Mouse (Mus musculus) MEL (cell line): ENCODE measurements around the gene Trappc12. TPM values are rescaled to one million over a fixed set of nuclear protein-coding genes. Genes with fewer than 3 reads are reported as not detected.
A peak's percentile ranks its signal among the peaks of the same experiment; 100 is the strongest.

ENCODE experiments used
- DNase-seq: peaks from one replicate; pipeline ENCODE4 v3.0.0; 2011; ENCODE audit warnings: low read depth, low spot score
- H3K27ac ChIP-seq: 2 replicates; pipeline ENCODE4 v1.5.1; 2012; ENCODE audit warnings: low read depth, mild to moderate bottlenecking, control low read depth, low read length, moderate library complexity; ENCODE audit not compliant: control insufficient read depth
- H3K27me3 ChIP-seq, 2 experiments: fragments of 150-350 bp in 1 of 2; sonication (generic) in 1 of 2; 2 replicates each; pipeline ENCODE4 v1.6.1; 2012; ENCODE audit warnings: low read length in 2 of 2, mild to moderate bottlenecking in 2 of 2, improper control_type of control experiment in 1 of 2, moderate library complexity in 1 of 2; ENCODE audit not compliant: insufficient read depth in 2 of 2, control insufficient read depth in 1 of 2
- H3K36me3 ChIP-seq, 2 experiments: 2 replicates each; pipeline ENCODE4 v1.6.1; 2012 to 2014; ENCODE audit warnings: low read length in 2 of 2, improper control_type of control experiment in 1 of 2, inconsistent platforms in 1 of 2, mild to moderate bottlenecking in 1 of 2; ENCODE audit not compliant: insufficient read depth in 2 of 2, control insufficient read depth in 1 of 2
- H3K4me1 ChIP-seq, 2 experiments: fragments of 150-350 bp in 1 of 2; sonication (generic) in 1 of 2; 2 replicates each; pipeline ENCODE4 v1.6.1; 2012; ENCODE audit warnings: low read length in 2 of 2, improper control_type of control experiment in 1 of 2, mild to moderate bottlenecking in 1 of 2; ENCODE audit not compliant: insufficient read depth in 2 of 2, control insufficient read depth in 1 of 2
- H3K4me3 ChIP-seq, 2 experiments: fragments of 150-350 bp in 1 of 2; sonication (generic) in 1 of 2; 2 replicates each; pipeline ENCODE4 v1.5.1; 2012; ENCODE audit warnings: low read depth in 2 of 2, low read length in 2 of 2, mild to moderate bottlenecking in 2 of 2, moderate library complexity in 2 of 2, control low read depth in 1 of 2, improper control_type of control experiment in 1 of 2; ENCODE audit not compliant: control insufficient read depth in 1 of 2, insufficient read depth in 1 of 2
- H3K79me2 ChIP-seq: 2 replicates; pipeline ENCODE4 v1.6.1; 2012; ENCODE audit warnings: mild to moderate bottlenecking, low read length, moderate library complexity; ENCODE audit not compliant: control insufficient read depth, poor library complexity, insufficient read depth
- H3K9ac ChIP-seq: 2 replicates; pipeline ENCODE4 v1.6.1; 2012; ENCODE audit warnings: low read depth, mild to moderate bottlenecking, control low read depth, low read length, moderate library complexity; ENCODE audit not compliant: control insufficient read depth, poor library complexity, severe bottlenecking
- H3K9me3 ChIP-seq: fragments of 150-350 bp; sonication (generic); replicated peaks from 2 replicates; pipeline ENCODE4 v1.6.1; 2012; ENCODE audit warnings: mild to moderate bottlenecking, low read length, improper control_type of control experiment, moderate library complexity; ENCODE audit not compliant: insufficient read depth
- E2F4 ChIP-seq: IDR thresholded peaks from 2 replicates; pipeline ENCODE4 v1.6.1; 2011; ENCODE audit warnings: low read depth, low read length, improper control_type of control experiment, borderline replicate concordance
- ETS1 ChIP-seq: IDR thresholded peaks from 2 replicates; pipeline ENCODE4 v1.6.1; 2012; ENCODE audit warnings: low read depth, mild to moderate bottlenecking, inconsistent platforms, low read length, improper control_type of control experiment, moderate library complexity
- HCFC1 ChIP-seq: IDR thresholded peaks from 2 replicates; pipeline ENCODE4 v1.6.1; 2012; ENCODE audit warnings: low read depth, mild to moderate bottlenecking, inconsistent platforms, low read length, improper control_type of control experiment, moderate library complexity
- MAZ ChIP-seq: IDR thresholded peaks from 2 replicates; pipeline ENCODE4 v1.6.1; 2012; ENCODE audit warnings: low read depth, mild to moderate bottlenecking, inconsistent platforms, low read length, improper control_type of control experiment
- MXI1 ChIP-seq: IDR thresholded peaks from 2 replicates; pipeline ENCODE4 v1.6.1; 2011; ENCODE audit warnings: mild to moderate bottlenecking, low read depth, low read length, improper control_type of control experiment
- MYB ChIP-seq: IDR thresholded peaks from 2 replicates; pipeline ENCODE4 v1.6.1; 2011; ENCODE audit warnings: mild to moderate bottlenecking, low read depth, low read length, improper control_type of control experiment
- MYC ChIP-seq: IDR thresholded peaks from 2 replicates; pipeline ENCODE4 v1.6.1; 2011; ENCODE audit warnings: low read depth, mild to moderate bottlenecking, low read length, improper control_type of control experiment, moderate library complexity
- NELFE ChIP-seq: IDR thresholded peaks from 2 replicates; pipeline ENCODE4 v1.6.1; 2011; ENCODE audit warnings: low read depth, low read length, improper control_type of control experiment
- NRF1 ChIP-seq: IDR thresholded peaks from 2 replicates; pipeline ENCODE4 v1.6.1; 2014; ENCODE audit warnings: low read depth, mild to moderate bottlenecking, inconsistent platforms, low read length, improper control_type of control experiment, moderate library complexity; ENCODE audit not compliant: poor library complexity, insufficient read depth, severe bottlenecking
- POLR2A ChIP-seq, 2 experiments: IDR thresholded peaks; 2 replicates each; pipeline ENCODE4 v1.6.1; 2011 to 2012; ENCODE audit warnings: low read length in 2 of 2, mild to moderate bottlenecking in 2 of 2, control low read depth in 1 of 2, improper control_type of control experiment in 1 of 2, low read depth in 1 of 2, moderate library complexity in 1 of 2; ENCODE audit not compliant: control insufficient read depth in 1 of 2, insufficient read depth in 1 of 2, poor library complexity in 1 of 2
- RCOR1 ChIP-seq: IDR thresholded peaks from 2 replicates; pipeline ENCODE4 v1.6.1; 2012; ENCODE audit warnings: low read depth, mild to moderate bottlenecking, inconsistent platforms, low read length, improper control_type of control experiment
- SIN3A ChIP-seq: IDR thresholded peaks from 2 replicates; pipeline ENCODE4 v1.6.1; 2012; ENCODE audit warnings: low read length, improper control_type of control experiment, inconsistent platforms
- SMC3 ChIP-seq: IDR thresholded peaks from 2 replicates; pipeline ENCODE4 v1.6.1; 2011; ENCODE audit warnings: low read depth, low read length, improper control_type of control experiment
- USF1 ChIP-seq: IDR thresholded peaks from 2 replicates; pipeline ENCODE4 v1.6.1; 2014; ENCODE audit warnings: low read depth, mild to moderate bottlenecking, inconsistent platforms, low read length, improper control_type of control experiment, moderate library complexity
- ZMIZ1 ChIP-seq: IDR thresholded peaks from 2 replicates; pipeline ENCODE4 v1.6.1; 2012; ENCODE audit warnings: low read depth, mild to moderate bottlenecking, inconsistent platforms, low read length, improper control_type of control experiment, moderate library complexity
- ZNF384 ChIP-seq: IDR thresholded peaks from 2 replicates; pipeline ENCODE4 v1.6.1; 2012; ENCODE audit warnings: low read depth, mild to moderate bottlenecking, inconsistent platforms, low read length, improper control_type of control experiment
- polyA plus RNA-seq, 2 experiments: library from polyadenylated mRNA; stranded (reverse) in 1 of 2; unstranded in 1 of 2; fragments of >175 nt in 1 of 2; fragments of >200 nt in 1 of 2; gene quantifications; 2 replicates each; pipeline versions ENCODE4 v1.2.1 to v1.2.4; 2012; ENCODE audit warnings: low replicate concordance in 2 of 2, low read depth in 1 of 2; ENCODE audit not compliant: insufficient read length in 2 of 2, insufficient read depth in 1 of 2, missing spikeins in 1 of 2
- total RNA-seq: library from RNA; depleted of rRNA; stranded (reverse); fragments of 300-350 nt; gene quantifications from 2 replicates; pipeline ENCODE4 v1.2.3, GENCODE M21; 2012

The Trappc12 gene
- total and polyA plus RNA-seq, 3 experiments, result 31.1 to 35.1 TPM; not detected in 1

- no peaks in the 10 kb centered on the region for H3K27me3 ChIP-seq
- H3K27ac ChIP-seq, result peak overlapping the region; percentile 78
- no peaks in the 10 kb centered on the region for H3K9me3 ChIP-seq
- H3K79me2 ChIP-seq, result peaks cover 9% of the 10 kb centered on the region
- peak overlapping the region; percentile 77 for H3K9ac ChIP-seq
- peaks cover 0 to 2% of the 10 kb centered on the region in 2 experiments; a peak in 3 of 4 replicates for H3K36me3 ChIP-seq
- TF ChIP-seq SIN3A, result peak; percentile 4
- TF ChIP-seq MXI1, result no peak
- no peak for TF ChIP-seq ZMIZ1
- TF ChIP-seq, all 39 proteins: peak for 1
- peak overlapping the region; percentile 82 to 97 for H3K4me3 ChIP-seq
- DNase-seq, result no peak
- no peaks in the 10 kb centered on the region; a peak in 1 of 4 replicates for H3K4me1 ChIP-seq
Observed at GRCm38 (mm10) chr12:28675925-28676209, 74.4 kb downstream of the Trappc12 start.

GRCm38 (mm10) chr12:28675121-28675924 lies 74.9 kb downstream of the Trappc12 start, which contains the start of gene Adi1:
TSS of gene Adi1 (plus strand) at chr12:28675231.
- Histone ChIP-seq H3K9ac (peak within 1 kb of the TSS; percentile 77), H3K27me3 (no peaks in the 10 kb centered on the region), H3K27ac (peak within 1 kb of the TSS; percentile 78), H3K36me3 (peaks cover 0 to 2% of the 10 kb centered on the region in 2 experiments; a peak in 3 of 4 replicates), H3K9me3 (no peaks in the 10 kb centered on the region), H3K4me3 (peak within 1 kb of the TSS; percentile 82 to 97), H3K4me1 (no peaks in the 10 kb centered on the region; a peak in 1 of 4 replicates), H3K79me2 (peaks cover 9% of the 10 kb centered on the region)
- TF ChIP-seq E2F4, result no peak
- TF ChIP-seq MYC, result peak; percentile 60; the same call in 1 of the 2 replicates
- TF ChIP-seq SIN3A, result peak; percentile 60
- peak in 1 of 2 experiments; percentile 62; a peak in 2 of 4 replicates for TF ChIP-seq POLR2A (IDR thresholded peaks at IDR 0.05; ENCODE audit: control insufficient read depth in 1 of 2, insufficient read depth in 1 of 2, low read depth in 1 of 2, low read length in 2 of 2, poor library complexity in 1 of 2)
- TF ChIP-seq NRF1, result peak; percentile 81
- no peak for TF ChIP-seq RCOR1
- no peak for TF ChIP-seq MYB
- TF ChIP-seq SMC3, result no peak
- no peak for TF ChIP-seq ETS1
- peak; percentile 78 for TF ChIP-seq MXI1
- TF ChIP-seq MAZ, result peak; percentile 54; the same call in 1 of the 2 replicates
- TF ChIP-seq USF1, result peak; percentile 73
- TF ChIP-seq ZMIZ1, result peak; percentile 58; the same call in 1 of the 2 replicates
- peak; percentile 43; the same call in 1 of the 2 replicates for TF ChIP-seq HCFC1
- TF ChIP-seq ZNF384, result no peak
- TF ChIP-seq NELFE, result peak; percentile 55
- peak; percentile 89 for DNase-seq
